15 mouse cellular contexts compared by ENCODE assay signal in genomic region chr17:84657782-84658181, GRCm38 (mm10). TPM values are rescaled to one million over a fixed set of nuclear protein-coding genes. Genes with fewer than 3 reads are reported as not detected.
DNase-seq lines count a peak whose midpoint lies in the region; ATAC-seq and TF ChIP-seq lines count a peak whose summit lies in the region.
"Had no signal": no experiment of that assay in that cellular context is flagged by ENCODE, and none has a peak within 500 bp of the region (broad histone marks: within the 10 kb centered on the region; RNA-seq: fewer than 3 reads in every experiment).

No protein-coding gene starts in this region.

- no peak overlapping the region for H3K27ac ChIP-seq in limb, embryonic 13.5 days
- no peak overlapping the region for H3K27ac ChIP-seq in limb, embryonic 10.5 days
- H3K27ac ChIP-seq in MEL (ENCODE audit: control insufficient read depth, low read depth, low read length) = no peak overlapping the region
- H3K27ac ChIP-seq in embryonic facial prominence, embryonic 11.5 days (replicated peaks; ENCODE audit: low read depth, low read length) = no peak overlapping the region
- H3K27ac ChIP-seq in limb, embryonic 14.5 days (replicated peaks; ENCODE audit: low read depth, low read length) = no peak overlapping the region
- no peak overlapping the region for H3K27ac ChIP-seq in layer of hippocampus, adult 2 months
- H3K27ac ChIP-seq: intestine, embryonic 15.5 days; left cerebral cortex, adult 2 months had no signal

- DNase-seq in limb, embryonic 10.5 days (ENCODE audit: low spot score) = no peak
- DNase-seq in MEL (ENCODE audit: low read depth, low spot score) = no peak
- peak; percentile 60 for DNase-seq in embryonic facial prominence, embryonic 11.5 days (ENCODE audit: low spot score)
- no peak for DNase-seq in limb, embryonic 14.5 days (ENCODE audit: low spot score)
- DNase-seq in left cerebral cortex, adult 9 months (ENCODE audit: low spot score in 2 of 2) = no peak
- no peak for DNase-seq in layer of hippocampus, adult 2 months (ENCODE audit: low spot score in 2 of 2)
- no peak for DNase-seq in layer of hippocampus, adult 18-20 months (ENCODE audit: low spot score in 2 of 2)
- DNase-seq: lung, postnatal 10 days; thymus, postnatal 14 days had no signal

- H3K9ac ChIP-seq in limb, embryonic 13.5 days = no peak overlapping the region
- H3K9ac ChIP-seq in MEL (ENCODE audit: control insufficient read depth, low read depth, low read length, poor library complexity, severe bottlenecking) = no peak overlapping the region
- H3K9ac ChIP-seq in embryonic facial prominence, embryonic 11.5 days (replicated peaks; ENCODE audit: low read length) = no peak overlapping the region
- no peak overlapping the region for H3K9ac ChIP-seq in limb, embryonic 14.5 days (ENCODE audit: low read depth, low read length, severe bottlenecking)
- H3K9ac ChIP-seq: intestine, embryonic 15.5 days had no signal

- no peak for TF ChIP-seq POLR2A in MEL (IDR thresholded peaks at IDR 0.05; ENCODE audit: control insufficient read depth in 1 of 2, insufficient read depth in 1 of 2, low read depth in 1 of 2, low read length in 2 of 2, poor library complexity in 1 of 2)
- TF ChIP-seq POLR2A in limb, embryonic 14.5 days (IDR thresholded peaks at IDR 0.05; ENCODE audit: borderline replicate concordance, extremely low read depth, insufficient read depth, insufficient read length) = no peak

- H3K36me3 ChIP-seq in limb, embryonic 13.5 days = peaks cover 18% of the 10 kb centered on the region; the same call in 1 of the 2 replicates
- H3K36me3 ChIP-seq in limb, embryonic 10.5 days = peaks cover 6% of the 10 kb centered on the region; the same call in 1 of the 2 replicates
- no peaks in the 10 kb centered on the region for H3K36me3 ChIP-seq in MEL (ENCODE audit: control insufficient read depth in 1 of 2, insufficient read depth in 2 of 2, low read length in 2 of 2)
- no peaks in the 10 kb centered on the region for H3K36me3 ChIP-seq in embryonic facial prominence, embryonic 11.5 days (replicated peaks; ENCODE audit: control insufficient read depth, insufficient read depth, low read depth, low read length)
- H3K36me3 ChIP-seq in limb, embryonic 14.5 days (ENCODE audit: control insufficient read depth, insufficient read depth, low read length) = peaks cover 15% of the 10 kb centered on the region
- H3K36me3 ChIP-seq: intestine, embryonic 15.5 days had no signal

- TF ChIP-seq RAD21 in MEL (IDR thresholded peaks at IDR 0.05; ENCODE audit: low read depth, low read length) = no peak

- H3K4me2 ChIP-seq in limb, embryonic 13.5 days (replicated peaks) = no peak overlapping the region
- no peak overlapping the region for H3K4me2 ChIP-seq in embryonic facial prominence, embryonic 11.5 days (ENCODE audit: low read depth, low read length)
- no peak overlapping the region for H3K4me2 ChIP-seq in limb, embryonic 14.5 days (replicated peaks; ENCODE audit: low read depth, low read length, severe bottlenecking)
- H3K4me2 ChIP-seq: intestine, embryonic 15.5 days had no signal

- H3K27me3 ChIP-seq in limb, embryonic 13.5 days = no peaks in the 10 kb centered on the region
- H3K27me3 ChIP-seq in limb, embryonic 10.5 days (ENCODE audit: low read depth, poor library complexity, severe bottlenecking) = no peaks in the 10 kb centered on the region
- H3K27me3 ChIP-seq in MEL (ENCODE audit: control insufficient read depth in 1 of 2, insufficient read depth in 2 of 2, low read length in 2 of 2) = peaks cover 0 to 2% of the 10 kb centered on the region in 2 experiments; a peak in 3 of 4 replicates
- no peaks in the 10 kb centered on the region for H3K27me3 ChIP-seq in embryonic facial prominence, embryonic 11.5 days (ENCODE audit: control insufficient read depth, insufficient read depth, low read length)
- no peaks in the 10 kb centered on the region for H3K27me3 ChIP-seq in limb, embryonic 14.5 days (ENCODE audit: control insufficient read depth, insufficient read depth, low read length)
- H3K27me3 ChIP-seq: intestine, embryonic 15.5 days had no signal

- no peak overlapping the region for H3K4me3 ChIP-seq in limb, embryonic 13.5 days
- H3K4me3 ChIP-seq in limb, embryonic 10.5 days = no peak overlapping the region
- H3K4me3 ChIP-seq in MEL (ENCODE audit: control insufficient read depth in 1 of 2, insufficient read depth in 1 of 2, low read depth in 2 of 2, low read length in 2 of 2) = no peak overlapping the region
- H3K4me3 ChIP-seq in embryonic facial prominence, embryonic 11.5 days (ENCODE audit: low read depth, low read length) = no peak overlapping the region
- H3K4me3 ChIP-seq in limb, embryonic 14.5 days (replicated peaks; ENCODE audit: low read length) = no peak overlapping the region
- no peak overlapping the region for H3K4me3 ChIP-seq in layer of hippocampus, adult 2 months
- H3K4me3 ChIP-seq: intestine, embryonic 15.5 days; left cerebral cortex, adult 2 months had no signal

- 62% methylated on average over 7 of the region's 7 CpGs for WGBS in limb, embryonic 13.5 days
- WGBS in limb, embryonic 10.5 days = 75% methylated on average over 7 of the region's 7 CpGs
- 44% methylated on average over 7 of the region's 7 CpGs for WGBS in embryonic facial prominence, embryonic 11.5 days
- WGBS in limb, embryonic 14.5 days = 63% methylated on average over 7 of the region's 7 CpGs

- H3K79me2 ChIP-seq in MEL (ENCODE audit: control insufficient read depth, insufficient read depth, low read length, poor library complexity) = no peaks in the 10 kb centered on the region

- no peaks in the 10 kb centered on the region for H3K9me3 ChIP-seq in limb, embryonic 13.5 days
- no peaks in the 10 kb centered on the region for H3K9me3 ChIP-seq in limb, embryonic 10.5 days (replicated peaks)
- no peaks in the 10 kb centered on the region for H3K9me3 ChIP-seq in MEL (replicated peaks; ENCODE audit: insufficient read depth, low read length)
- no peaks in the 10 kb centered on the region for H3K9me3 ChIP-seq in embryonic facial prominence, embryonic 11.5 days (replicated peaks; ENCODE audit: control insufficient read depth, low read length)
- no peaks in the 10 kb centered on the region for H3K9me3 ChIP-seq in limb, embryonic 14.5 days (ENCODE audit: control insufficient read depth, low read length)
- H3K9me3 ChIP-seq: intestine, embryonic 15.5 days had no signal

- no peak for TF ChIP-seq CTCF in MEL (IDR thresholded peaks at IDR 0.05 in 2 of 3, conservative IDR thresholded peaks at IDR 0.05 in 1 of 3; ENCODE audit: control insufficient read depth in 1 of 3, insufficient read depth in 1 of 3, low read depth in 2 of 3, low read length in 3 of 3, poor library complexity in 1 of 3, severe bottlenecking in 1 of 3)
- TF ChIP-seq CTCF in layer of hippocampus, adult 2 months (conservative IDR thresholded peaks at IDR 0.05) = no peak

- peaks cover 20% of the 10 kb centered on the region; the same call in 1 of the 2 replicates for H3K4me1 ChIP-seq in limb, embryonic 13.5 days
- H3K4me1 ChIP-seq in limb, embryonic 10.5 days = peaks cover 36% of the 10 kb centered on the region
- H3K4me1 ChIP-seq in MEL (ENCODE audit: control insufficient read depth in 1 of 2, insufficient read depth in 2 of 2, low read length in 2 of 2) = no peaks in the 10 kb centered on the region
- peaks cover 2% of the 10 kb centered on the region; the same call in 1 of the 2 replicates for H3K4me1 ChIP-seq in embryonic facial prominence, embryonic 11.5 days (ENCODE audit: control insufficient read depth, insufficient read depth, low read length)
- peaks cover 6% of the 10 kb centered on the region; the same call in 1 of the 2 replicates for H3K4me1 ChIP-seq in limb, embryonic 14.5 days (ENCODE audit: control insufficient read depth, insufficient read depth, low read length)

- no peak for TF ChIP-seq EP300 in MEL (IDR thresholded peaks at IDR 0.05; ENCODE audit: low read depth in 1 of 2, low read length in 2 of 2)

- ATAC-seq in limb, embryonic 13.5 days (ENCODE audit: low FRiP score, low read depth) = 0 out of 2 replicates have a peak, but pooled peaks have one; percentile 15
- no peak for ATAC-seq in embryonic facial prominence, embryonic 11.5 days (replicated peaks; ENCODE audit: insufficient number of reproducible peaks, low FRiP score, low TSS enrichment, low read depth)
- peak; percentile 19; the same call in 1 of the 2 replicates for ATAC-seq in limb, embryonic 14.5 days (ENCODE audit: low FRiP score, low read depth)
- ATAC-seq: CD4-positive, CD25-positive, alpha-beta regulatory T cell, adult 4 months; intestine, embryonic 15.5 days had no signal

RNA-seq across cellular contexts. Expression of gene Abcg8, which starts 18.3 kb away (rescaled TPM):
- 0.15 TPM in 1 of 2 replicates, not detected in the other for polyA plus RNA-seq in limb, embryonic 13.5 days (2015; fragmentation: Nextera tagmentation; extraction: Ambion mirVana)
- 0.10 and 0.11 TPM in 2 replicates for polyA plus RNA-seq in limb, embryonic 10.5 days (2016; fragmentation: Nextera tagmentation; extraction: Ambion mirVana)
- not detected in 2 replicates for total RNA-seq in MEL (2012; rRNA removed)
- not detected for polyA plus RNA-seq in MEL (2012; ENCODE audit: insufficient read depth in 1 of 2, insufficient read length in 2 of 2, low read depth in 1 of 2, low replicate concordance in 2 of 2, missing spikeins in 1 of 2)
- polyA plus RNA-seq in embryonic facial prominence, embryonic 11.5 days (2014; fragmentation: Nextera tagmentation; extraction: Ambion mirVana) = 0.06 and 0.27 TPM in 2 replicates
- polyA plus RNA-seq in limb, embryonic 14.5 days (2012; rRNA removed) = 0.16 and 0.27 TPM in 2 replicates
- polyA plus RNA-seq in limb, embryonic 14.5 days (2014; fragmentation: Nextera tagmentation; extraction: Ambion mirVana) = 0.18 TPM in 1 of 2 replicates, not detected in the other
- total RNA-seq in layer of hippocampus, adult 2 months (2021) = not detected
- total RNA-seq in layer of hippocampus, adult 18-20 months (2021) = not detected
- total RNA-seq: granulocyte monocyte progenitor cell, adult 5-6 weeks; left cerebral cortex, adult 2 months had no signal
- polyA plus RNA-seq: CD4-positive, CD25-positive, alpha-beta regulatory T cell, adult 4 months; heart, postnatal 0 days had no signal

RNA-seq across cellular contexts. Expression of gene Abcg5, which starts 25.0 kb away (rescaled TPM):
- 1.4 and 1.6 TPM in 2 replicates for polyA plus RNA-seq in limb, embryonic 13.5 days (2015; fragmentation: Nextera tagmentation; extraction: Ambion mirVana)
- polyA plus RNA-seq in limb, embryonic 10.5 days (2016; fragmentation: Nextera tagmentation; extraction: Ambion mirVana) = 0.97 and 1.1 TPM in 2 replicates
- total RNA-seq in MEL (2012; rRNA removed) = not detected in 2 replicates
- polyA plus RNA-seq in MEL (2012; ENCODE audit: insufficient read depth in 1 of 2, insufficient read length in 2 of 2, low read depth in 1 of 2, low replicate concordance in 2 of 2, missing spikeins in 1 of 2) = not detected
- 2.5 and 2.6 TPM in 2 replicates for polyA plus RNA-seq in embryonic facial prominence, embryonic 11.5 days (2014; fragmentation: Nextera tagmentation; extraction: Ambion mirVana)
- polyA plus RNA-seq in limb, embryonic 14.5 days (2012; rRNA removed) = 1.7 and 2.6 TPM in 2 replicates
- 1.3 and 2.3 TPM in 2 replicates for polyA plus RNA-seq in limb, embryonic 14.5 days (2014; fragmentation: Nextera tagmentation; extraction: Ambion mirVana)
- not detected for total RNA-seq in layer of hippocampus, adult 2 months (2021)
- not detected for total RNA-seq in layer of hippocampus, adult 18-20 months (2021)
- total RNA-seq: granulocyte monocyte progenitor cell, adult 5-6 weeks; left cerebral cortex, adult 2 months had no signal
- polyA plus RNA-seq: CD4-positive, CD25-positive, alpha-beta regulatory T cell, adult 4 months; heart, postnatal 0 days had no signal

RNA-seq across cellular contexts. Expression of gene Dync2li1, which starts 31.5 kb away (rescaled TPM):
- polyA plus RNA-seq in limb, embryonic 13.5 days (2015; fragmentation: Nextera tagmentation; extraction: Ambion mirVana) = 36.4 and 39.9 TPM in 2 replicates
- polyA plus RNA-seq in limb, embryonic 10.5 days (2016; fragmentation: Nextera tagmentation; extraction: Ambion mirVana) = 25.5 and 33.4 TPM in 2 replicates
- not detected in 2 replicates for total RNA-seq in MEL (2012; rRNA removed)
- polyA plus RNA-seq in MEL (2012; ENCODE audit: insufficient read depth in 1 of 2, insufficient read length in 2 of 2, low read depth in 1 of 2, low replicate concordance in 2 of 2, missing spikeins in 1 of 2) = under 1 TPM in 1 of 2 experiments, not detected in 1; 0.08 TPM
- 46.2 and 48.0 TPM in 2 replicates for polyA plus RNA-seq in embryonic facial prominence, embryonic 11.5 days (2014; fragmentation: Nextera tagmentation; extraction: Ambion mirVana)
- 17.2 and 21.0 TPM in 2 replicates for polyA plus RNA-seq in limb, embryonic 14.5 days (2012; rRNA removed)
- polyA plus RNA-seq in limb, embryonic 14.5 days (2014; fragmentation: Nextera tagmentation; extraction: Ambion mirVana) = 29.9 and 33.0 TPM in 2 replicates
- 10 to 100 TPM; 20.5 to 22.5 TPM for total RNA-seq in layer of hippocampus, adult 2 months (2021)
- total RNA-seq in layer of hippocampus, adult 18-20 months (2021) = 10 to 100 TPM; 22.0 to 22.8 TPM

Comparison
In these comparisons a context has a peak if more than half of its experiments do, and no peak if none do; other contexts are left out.
1. RNA of gene Dync2li1, which starts 31.5 kb away (polyA plus RNA-seq): 46.2 to 48.0 TPM in embryonic facial prominence, embryonic 11.5 days, 36.4 to 39.9 TPM in limb, embryonic 13.5 days, 25.5 to 33.4 TPM in limb, embryonic 10.5 days and 17.2 to 33.0 TPM in limb, embryonic 14.5 days; 0.08 TPM in MEL; every median in the first group is over 10 times any median in the second.